Mouse (Mus musculus) forebrain, postnatal 0 days (tissue): Measurements from ENCODE around the gene Grin1. TPM values are rescaled to one million over a fixed set of nuclear protein-coding genes. Genes with fewer than 3 reads are reported as not detected.

Source experiments
- ATAC-seq: fragments of 200-750 bp; cut with Nextera tagmentation; 2 replicates; pipeline ENCODE4 v1.8.0; 2017; ENCODE audit warnings: mild to moderate bottlenecking, moderate library complexity
- DNase-seq: peaks from one replicate; pipeline ENCODE4 v3.0.0-alpha.2; 2015
- H3K27ac ChIP-seq: fragments of 300-500 bp; sonication (generic); 2 replicates; pipeline ENCODE4 v1.5.1; 2014; ENCODE audit warnings: low read depth, mild to moderate bottlenecking, antibody characterized with exemption, low read length, moderate library complexity, mixed read lengths
- H3K27me3 ChIP-seq: fragments of 300-500 bp; sonication (generic); 2 replicates; pipeline ENCODE4 v1.6.1; 2014; ENCODE audit warnings: mild to moderate bottlenecking, low read length, mixed read lengths; ENCODE audit not compliant: insufficient read depth
- H3K36me3 ChIP-seq: fragments of 300-500 bp; sonication (generic); 2 replicates; pipeline ENCODE4 v1.6.1; 2014; ENCODE audit warnings: mild to moderate bottlenecking, moderate library complexity; ENCODE audit not compliant: insufficient read depth
- H3K4me1 ChIP-seq: fragments of 300-500 bp; sonication (generic); 2 replicates; pipeline ENCODE4 v1.6.1; 2014; ENCODE audit warnings: antibody characterized with exemption; ENCODE audit not compliant: insufficient read depth
- H3K4me2 ChIP-seq: fragments of 300-500 bp; sonication (generic); 2 replicates; pipeline ENCODE4 v1.6.1; 2014; ENCODE audit warnings: low read depth, mild to moderate bottlenecking, moderate library complexity
- H3K4me3 ChIP-seq: fragments of 300-500 bp; sonication (generic); 2 replicates; pipeline ENCODE4 v1.5.1; 2014; ENCODE audit warnings: low read depth, low read length, mixed read lengths
- H3K9ac ChIP-seq: fragments of 300-500 bp; sonication (generic); 2 replicates; pipeline ENCODE4 v1.6.1; 2014; ENCODE audit warnings: mild to moderate bottlenecking
- H3K9me3 ChIP-seq: fragments of 300-500 bp; sonication (generic); 2 replicates; pipeline ENCODE4 v1.6.1; 2016; ENCODE audit warnings: low read length
- CTCF ChIP-seq: sonication (generic); IDR thresholded peaks from 2 replicates; pipeline ENCODE4 v1.5.1; 2016; ENCODE audit warnings: antibody characterized with exemption, control low read depth, low read depth
- WGBS: fragments of 180-500 bp; shearing (Covaris S2); extraction: QIAGEN DNeasy Blood & Tissue Kit; methylation state at CpG from one replicate; pipeline ENCODE4 v1.1.7; 2014; 5-methylcytosine and 5-hydroxymethylcytosine counted together
- polyA plus RNA-seq: library from polyadenylated mRNA; unstranded; fragments of >200 nt; fragmentation: Nextera tagmentation; extraction: Ambion mirVana; gene quantifications from 2 replicates; pipeline ENCODE4 v1.2.1, GENCODE M21; 2015
- total RNA-seq: library from RNA; depleted of rRNA; stranded (reverse); fragments of >200 nt; gene quantifications from 2 replicates; pipeline ENCODE4 v1.2.3, GENCODE M21; 2014; rRNA removed

Grin1 gene
- total RNA-seq (77.3 and 88.5 TPM in 2 replicates), polyA plus RNA-seq (46.9 and 58.2 TPM in 2 replicates)

DNA sequence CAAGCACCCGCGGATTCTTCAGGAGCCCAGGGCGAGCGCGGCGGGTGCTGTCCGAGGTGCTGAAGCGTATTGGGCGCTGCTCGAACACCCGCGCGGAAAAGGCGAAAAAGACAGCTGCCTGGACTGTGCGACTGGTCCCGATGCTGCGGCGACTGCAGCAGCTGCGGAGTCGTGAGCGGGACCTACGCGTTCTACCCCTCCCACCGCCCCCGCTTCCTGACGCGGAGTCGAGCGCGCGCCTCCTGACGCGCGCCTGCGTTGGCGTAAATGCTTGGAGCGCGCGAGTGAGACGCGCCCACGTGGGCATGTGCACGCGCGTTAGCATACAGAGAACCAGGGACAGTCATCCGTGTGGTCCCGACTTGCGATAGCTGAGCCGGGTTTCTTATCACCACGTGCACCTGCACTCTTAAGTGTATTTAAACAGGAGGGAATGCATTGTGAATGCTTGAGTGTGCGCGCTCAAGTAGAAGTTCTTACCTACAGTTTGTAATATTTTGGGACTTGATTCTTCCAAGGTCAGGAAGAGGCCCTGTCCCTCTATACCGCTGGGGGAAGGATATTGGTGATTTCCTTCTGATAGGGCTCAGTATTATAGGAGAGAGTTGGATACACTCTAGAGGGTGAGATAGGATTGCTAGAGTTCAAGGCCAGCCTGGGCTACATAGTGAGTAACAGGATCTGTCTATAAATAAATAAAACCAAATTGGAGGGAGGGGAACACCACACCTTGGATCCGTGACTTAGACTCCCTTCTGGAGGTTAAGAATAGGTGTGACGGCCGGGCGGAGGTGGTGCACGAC lies at the start of gene Grin1:
Gene Grin1 (minus strand): TSS at position 217 of the 803 bp plus-strand sequence.
- ATAC-seq: peak; percentile 87
- WGBS: 10% methylated on average over 58 of the region's 58 CpGs

DNA sequence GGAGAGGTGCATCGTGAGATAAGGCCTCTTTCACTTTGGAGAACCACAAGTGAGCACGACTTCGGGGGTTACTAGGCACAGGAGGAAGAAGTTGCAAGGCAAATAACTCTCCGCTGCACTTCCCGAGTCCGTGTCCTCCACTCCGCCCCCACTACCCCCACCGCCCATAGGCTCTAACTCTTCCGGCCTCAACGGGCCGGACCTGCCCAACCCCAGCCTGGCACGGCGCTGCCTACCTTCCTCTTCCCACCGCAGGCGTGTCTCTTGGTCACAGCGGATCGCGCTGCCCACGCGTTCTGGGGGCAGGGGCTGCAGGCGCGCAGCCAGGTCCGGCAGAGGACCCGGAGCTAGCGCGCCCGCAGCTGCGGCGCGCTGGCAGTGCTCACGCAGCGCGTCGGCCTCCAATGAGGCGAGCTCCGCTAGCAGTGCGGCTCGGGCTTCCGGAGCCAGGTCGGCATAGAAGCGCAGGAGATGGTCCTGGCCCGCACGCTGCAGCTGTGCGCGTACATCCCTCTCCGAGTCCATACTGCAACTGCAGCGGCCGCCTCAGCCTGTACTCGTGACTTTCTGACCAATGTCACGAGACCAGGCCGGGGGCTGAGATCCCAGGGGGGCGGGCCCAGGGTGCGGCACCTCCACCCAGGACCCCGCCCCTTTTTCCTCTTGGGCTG lies 46.2 kb upstream of the Grin1 start, which contains the start of gene Uap1l1:
Gene Uap1l1 (minus strand): TSS at position 592 of the 671 bp plus-strand sequence.
- ATAC-seq (peak; percentile 86), DNase-seq (peak; percentile 54)
- Histone ChIP-seq H3K4me1 (no peaks in the 10 kb centered on the region; the same call in 1 of the 2 replicates), H3K4me3 (peak within 1 kb of the TSS; percentile 54), H3K4me2 (peak within 1 kb of the TSS; percentile 99), H3K9me3 (no peaks in the 10 kb centered on the region), H3K36me3 (no peaks in the 10 kb centered on the region), H3K9ac (peak within 1 kb of the TSS; percentile 58), H3K27me3 (peaks cover 6% of the 10 kb centered on the region; the same call in 1 of the 2 replicates), H3K27ac (no peak within 1 kb of the TSS)
- 2% methylated on average over 54 of the region's 54 CpGs for WGBS
- no peak for TF ChIP-seq CTCF

More for the DNA sequence above, at the start of gene Grin1:
- DNase-seq: peak; percentile 98
- peaks cover 7% of the 10 kb centered on the region for H3K4me1 ChIP-seq
- peak within 1 kb of the TSS; percentile 74 for H3K4me2 ChIP-seq
- peak within 1 kb of the TSS; percentile 89 for H3K27ac ChIP-seq
- peak within 1 kb of the TSS; percentile 70 for H3K4me3 ChIP-seq
- H3K9ac ChIP-seq: peak within 1 kb of the TSS; percentile 82
- TF ChIP-seq CTCF: no peak
- H3K27me3 ChIP-seq: peaks cover 8% of the 10 kb centered on the region
- peaks cover 5% of the 10 kb centered on the region; the same call in 1 of the 2 replicates for H3K36me3 ChIP-seq
- H3K9me3 ChIP-seq: no peaks in the 10 kb centered on the region

DNA sequence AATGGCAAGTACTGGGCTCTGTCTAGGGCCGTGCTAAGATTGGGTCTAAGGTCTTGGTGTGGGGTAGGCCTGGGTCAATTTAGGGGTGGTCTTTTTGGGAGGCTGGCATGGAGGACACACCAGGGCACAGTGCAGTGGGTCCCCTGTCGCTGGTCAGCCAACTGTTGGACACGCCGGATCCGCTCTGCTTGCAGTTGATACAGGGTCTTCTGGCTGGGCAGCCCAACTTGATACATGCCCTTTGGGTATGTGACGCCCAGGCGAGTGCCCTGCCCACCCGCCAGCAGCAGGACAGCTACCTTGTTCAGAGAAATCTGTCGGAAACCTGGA lies 45.7 kb upstream of the Grin1 start:
- H3K4me3 ChIP-seq: peak overlapping the region; percentile 54
- H3K27ac ChIP-seq: no peak overlapping the region
- 35% methylated on average over 9 of the region's 9 CpGs for WGBS
- no peak for ATAC-seq
- H3K36me3 ChIP-seq: no peaks in the 10 kb centered on the region
- TF ChIP-seq CTCF: no peak
- no peaks in the 10 kb centered on the region for H3K9me3 ChIP-seq
- peaks cover 6% of the 10 kb centered on the region; the same call in 1 of the 2 replicates for H3K27me3 ChIP-seq
- no peak for DNase-seq
- H3K4me1 ChIP-seq: no peaks in the 10 kb centered on the region; the same call in 1 of the 2 replicates
- H3K9ac ChIP-seq: peak overlapping the region; percentile 58; the same call in 1 of the 2 replicates
- peak overlapping the region; percentile 99 for H3K4me2 ChIP-seq

DNA sequence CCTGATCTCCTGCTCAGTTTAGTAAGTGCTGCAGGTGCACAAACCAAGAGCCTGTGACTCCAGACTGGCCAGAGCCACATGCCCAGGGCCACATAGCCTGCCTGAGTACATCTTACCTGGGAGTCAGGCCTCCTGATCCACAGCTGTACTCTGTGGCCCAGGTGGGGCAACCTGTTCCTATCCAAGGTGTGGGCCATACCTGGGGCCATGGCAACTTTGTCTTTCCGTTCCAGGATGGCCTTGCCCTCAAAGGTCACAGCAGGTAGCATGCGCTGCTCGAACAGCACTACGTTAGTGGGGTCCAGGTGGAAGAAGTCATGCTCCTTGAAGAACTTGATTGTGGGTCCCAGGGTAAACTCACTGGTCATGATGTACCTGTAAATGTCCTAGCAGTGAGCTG lies 45.3 kb upstream of the Grin1 start:
- no peaks in the 10 kb centered on the region for H3K9me3 ChIP-seq
- no peak overlapping the region for H3K4me3 ChIP-seq
- no peak overlapping the region for H3K9ac ChIP-seq
- H3K27ac ChIP-seq: no peak overlapping the region
- H3K4me1 ChIP-seq: no peaks in the 10 kb centered on the region; the same call in 1 of the 2 replicates
- 86% methylated on average over 4 of the region's 4 CpGs for WGBS
- H3K36me3 ChIP-seq: no peaks in the 10 kb centered on the region
- no peak for DNase-seq
- H3K27me3 ChIP-seq: peaks cover 6% of the 10 kb centered on the region; the same call in 1 of the 2 replicates
- no peak for TF ChIP-seq CTCF
- H3K4me2 ChIP-seq: no peak overlapping the region
- ATAC-seq: no peak

DNA sequence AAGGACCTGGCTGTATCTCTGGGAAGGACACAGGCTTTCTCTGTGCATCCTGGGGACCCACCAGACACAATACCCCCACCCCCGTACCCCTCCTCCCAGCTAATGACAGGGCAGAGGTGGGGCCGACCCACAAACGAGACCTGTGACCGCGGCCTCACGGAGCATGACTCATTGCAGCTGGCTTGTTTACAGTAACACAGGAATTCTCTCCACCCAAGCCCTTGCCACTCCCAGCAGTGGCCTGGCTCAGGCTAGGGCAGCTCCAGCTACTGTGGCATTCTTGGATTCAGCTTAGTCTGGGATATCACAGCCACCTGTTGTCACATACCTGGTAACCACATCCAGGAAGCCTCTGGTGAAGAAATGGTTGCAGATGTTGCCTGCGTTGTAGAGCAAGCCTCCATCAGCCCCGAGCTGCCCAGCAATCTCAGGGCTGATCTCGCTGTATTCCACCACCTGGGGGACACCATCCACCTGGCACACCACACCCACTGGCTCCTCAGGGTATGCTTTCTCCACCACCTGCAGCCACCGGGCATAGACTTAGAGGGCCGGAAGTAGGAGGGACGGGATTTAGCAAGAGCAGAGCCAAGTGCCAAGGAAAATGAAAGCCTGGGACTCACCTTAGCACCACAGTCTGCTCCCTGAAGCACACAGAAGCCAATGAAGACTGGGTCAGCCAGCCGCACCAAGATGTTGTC lies 44.6 kb upstream of the Grin1 start:
- no peak for DNase-seq
- 66% methylated on average over 13 of the region's 13 CpGs for WGBS
- no peak for TF ChIP-seq CTCF
- no peaks in the 10 kb centered on the region for H3K9me3 ChIP-seq
- no peak overlapping the region for H3K4me2 ChIP-seq
- H3K27me3 ChIP-seq: peaks cover 6% of the 10 kb centered on the region; the same call in 1 of the 2 replicates
- H3K36me3 ChIP-seq: no peaks in the 10 kb centered on the region
- H3K27ac ChIP-seq: no peak overlapping the region
- no peak overlapping the region for H3K4me3 ChIP-seq
- no peak overlapping the region for H3K9ac ChIP-seq
- no peak for ATAC-seq
- H3K4me1 ChIP-seq: no peaks in the 10 kb centered on the region; the same call in 1 of the 2 replicates

DNA sequence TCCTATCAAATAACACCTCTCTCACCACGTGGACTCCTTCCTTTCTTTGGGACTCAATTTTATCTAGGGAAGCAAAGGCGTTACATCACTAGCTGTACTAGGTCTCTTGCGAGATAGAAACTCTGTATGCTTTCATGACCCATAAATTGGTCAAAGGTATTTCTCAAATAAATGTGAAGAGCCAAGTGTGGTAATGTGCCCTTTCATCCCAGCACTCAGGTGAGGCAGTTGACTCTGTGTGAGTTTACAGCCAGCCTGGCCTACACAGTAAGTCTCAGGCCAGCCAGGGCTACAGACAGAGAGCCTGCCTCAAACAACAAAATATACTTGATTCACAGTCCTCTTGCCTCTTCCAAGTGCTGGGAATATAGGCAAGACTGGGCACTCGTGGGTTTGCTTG lies 40.9 kb upstream of the Grin1 start:
- H3K27me3 ChIP-seq: peaks cover 6% of the 10 kb centered on the region; the same call in 1 of the 2 replicates
- no peak overlapping the region for H3K9ac ChIP-seq
- H3K4me2 ChIP-seq: no peak overlapping the region
- no peak for TF ChIP-seq CTCF
- no peak overlapping the region for H3K27ac ChIP-seq
- peaks cover 11% of the 10 kb centered on the region; the same call in 1 of the 2 replicates for H3K4me1 ChIP-seq
- no peaks in the 10 kb centered on the region for H3K36me3 ChIP-seq
- no peaks in the 10 kb centered on the region for H3K9me3 ChIP-seq
- no peak for DNase-seq
- no peak for ATAC-seq
- 75% methylated on average over 4 of the region's 4 CpGs for WGBS
- H3K4me3 ChIP-seq: no peak overlapping the region
